13 mouse cellular contexts compared by ENCODE assay signal in the genomic region with DNA sequence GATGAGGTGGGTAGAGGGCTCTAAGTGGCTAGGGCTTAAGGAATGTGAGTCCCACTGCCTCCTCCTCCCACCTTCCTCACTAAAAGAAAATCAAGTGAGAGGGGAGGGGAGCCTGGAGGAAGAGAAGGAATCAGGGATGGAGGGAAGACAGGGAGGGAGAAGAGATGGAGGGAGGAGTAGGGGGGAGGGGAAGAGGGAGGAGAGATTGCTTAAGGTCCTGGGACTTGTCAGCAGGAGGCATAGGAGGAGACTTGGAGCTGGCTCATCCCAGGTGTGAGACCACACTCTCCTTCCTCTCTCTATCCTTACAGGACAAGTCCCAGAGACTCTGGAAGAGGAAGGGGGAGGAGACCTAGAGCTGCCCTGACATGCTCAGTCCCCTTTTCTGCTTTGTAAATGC.
A peak's percentile ranks its signal among the peaks of the same experiment; 100 is the strongest.
DNase-seq lines count a peak whose midpoint lies in the region; ATAC-seq and TF ChIP-seq lines count a peak whose summit lies in the region.
"Had no signal": no experiment of that assay in that cellular context is flagged by ENCODE, and none has a peak within 500 bp of the region (broad histone marks: within the 10 kb centered on the region; RNA-seq: fewer than 3 reads in every experiment).

No protein-coding gene starts in this region.

- no peaks in the 10 kb centered on the region for H3K9me3 ChIP-seq in heart, embryonic 16.5 days (replicated peaks; ENCODE audit: control insufficient read depth, low read length)
- H3K9me3 ChIP-seq in midbrain, embryonic 10.5 days (replicated peaks) = no peaks in the 10 kb centered on the region
- no peaks in the 10 kb centered on the region for H3K9me3 ChIP-seq in midbrain, embryonic 14.5 days (ENCODE audit: control insufficient read depth, low read length)
- H3K9me3 ChIP-seq in embryonic facial prominence, embryonic 14.5 days (ENCODE audit: control insufficient read depth, low read length) = no peaks in the 10 kb centered on the region
- H3K9me3 ChIP-seq: G1E had no signal

- TF ChIP-seq CTCF in small intestine, adult 2 months (IDR thresholded peaks at IDR 0.05; ENCODE audit: extremely low read depth, insufficient read length, insufficient replicate concordance, low read depth, low read length) = no peak

- no peaks in the 10 kb centered on the region for H3K27me3 ChIP-seq in heart, embryonic 16.5 days (ENCODE audit: control insufficient read depth, insufficient read depth, low read length)
- no peaks in the 10 kb centered on the region for H3K27me3 ChIP-seq in midbrain, embryonic 10.5 days (ENCODE audit: low read depth, poor library complexity, severe bottlenecking)
- no peaks in the 10 kb centered on the region for H3K27me3 ChIP-seq in midbrain, embryonic 14.5 days (ENCODE audit: control insufficient read depth, insufficient read depth, low read length)
- no peaks in the 10 kb centered on the region for H3K27me3 ChIP-seq in embryonic facial prominence, embryonic 14.5 days (replicated peaks; ENCODE audit: control insufficient read depth, insufficient read depth, low read length)
- H3K27me3 ChIP-seq in small intestine, adult 2 months (ENCODE audit: control insufficient read depth, insufficient read depth, low read length) = no peaks in the 10 kb centered on the region

- H3K27ac ChIP-seq in heart, embryonic 16.5 days (ENCODE audit: low read length) = peak overlapping the region; percentile 30
- H3K27ac ChIP-seq in midbrain, embryonic 10.5 days (replicated peaks) = peak overlapping the region; percentile 49; the same call in 1 of the 2 replicates
- no peak overlapping the region for H3K27ac ChIP-seq in midbrain, embryonic 14.5 days (replicated peaks; ENCODE audit: low read depth, low read length)
- 0 out of 2 replicates have a peak overlapping the region, but pooled peaks have one; percentile 1 for H3K27ac ChIP-seq in embryonic facial prominence, embryonic 14.5 days (replicated peaks; ENCODE audit: low read depth, low read length)
- peak overlapping the region; percentile 37 for H3K27ac ChIP-seq in small intestine, adult 2 months (ENCODE audit: insufficient read depth, low read depth, low read length)
- H3K27ac ChIP-seq: hindbrain, postnatal 0 days; macrophage had no signal

- H3K4me1 ChIP-seq in heart, embryonic 16.5 days (ENCODE audit: control insufficient read depth, insufficient read depth, low read length) = peaks cover 12% of the 10 kb centered on the region
- H3K4me1 ChIP-seq in midbrain, embryonic 10.5 days = peaks cover 33% of the 10 kb centered on the region
- H3K4me1 ChIP-seq in midbrain, embryonic 14.5 days (ENCODE audit: control insufficient read depth, insufficient read depth, low read length) = peaks cover 3% of the 10 kb centered on the region; the same call in 1 of the 2 replicates
- H3K4me1 ChIP-seq in embryonic facial prominence, embryonic 14.5 days (ENCODE audit: control insufficient read depth, insufficient read depth, low read length) = 0 out of 2 replicates have a peak, but pooled peaks cover 4% of the 10 kb centered on the region
- H3K4me1 ChIP-seq in small intestine, adult 2 months (ENCODE audit: control insufficient read depth, insufficient read depth, insufficient read length, low read length) = no peaks in the 10 kb centered on the region

- no peak overlapping the region for H3K4me3 ChIP-seq in heart, embryonic 16.5 days (ENCODE audit: low read length)
- H3K4me3 ChIP-seq in midbrain, embryonic 10.5 days = no peak overlapping the region
- H3K4me3 ChIP-seq in midbrain, embryonic 14.5 days (replicated peaks; ENCODE audit: low read depth, low read length) = no peak overlapping the region
- H3K4me3 ChIP-seq in embryonic facial prominence, embryonic 14.5 days (ENCODE audit: low read depth, low read length) = no peak overlapping the region
- peak overlapping the region; percentile 10 for H3K4me3 ChIP-seq in small intestine, adult 2 months (ENCODE audit: low read depth, low read length)

- H3K9ac ChIP-seq in heart, embryonic 16.5 days (ENCODE audit: low read length) = no peak overlapping the region
- no peak overlapping the region for H3K9ac ChIP-seq in midbrain, embryonic 14.5 days (replicated peaks; ENCODE audit: low read length)
- no peak overlapping the region for H3K9ac ChIP-seq in embryonic facial prominence, embryonic 14.5 days (ENCODE audit: low read depth, low read length)

- intact Hi-C loops in heart, postnatal 36 days (cut with DNase I) = loop anchor here (2.0 to 5.0 kb wide), 4 partner anchors 68 to 255 kb away; no protein-coding TSS in a partner anchor

- peak overlapping the region; percentile 8 for H3K4me2 ChIP-seq in heart, embryonic 16.5 days (ENCODE audit: low read depth, low read length)
- no peak overlapping the region for H3K4me2 ChIP-seq in midbrain, embryonic 14.5 days (ENCODE audit: low read length)
- H3K4me2 ChIP-seq in embryonic facial prominence, embryonic 14.5 days (ENCODE audit: low read depth, low read length) = no peak overlapping the region

- no peaks in the 10 kb centered on the region for H3K36me3 ChIP-seq in heart, embryonic 16.5 days (ENCODE audit: control insufficient read depth, insufficient read depth)
- H3K36me3 ChIP-seq in midbrain, embryonic 10.5 days = no peaks in the 10 kb centered on the region
- no peaks in the 10 kb centered on the region for H3K36me3 ChIP-seq in midbrain, embryonic 14.5 days (ENCODE audit: control insufficient read depth, insufficient read depth, low read length)
- H3K36me3 ChIP-seq in embryonic facial prominence, embryonic 14.5 days (ENCODE audit: control insufficient read depth, insufficient read depth, low read length) = no peaks in the 10 kb centered on the region
- H3K36me3 ChIP-seq in small intestine, adult 2 months (ENCODE audit: control insufficient read depth, insufficient read depth, low read length) = no peaks in the 10 kb centered on the region
- H3K36me3 ChIP-seq: G1E had no signal

- no peak for TF ChIP-seq POLR2A in small intestine, adult 2 months (IDR thresholded peaks at IDR 0.05; ENCODE audit: low read depth, low read length)

- no peak for ATAC-seq in heart, embryonic 16.5 days (replicated peaks; ENCODE audit: extremely low read depth, insufficient read depth, low FRiP score)
- no peak for ATAC-seq in midbrain, embryonic 14.5 days (ENCODE audit: low FRiP score, low TSS enrichment)
- ATAC-seq in embryonic facial prominence, embryonic 14.5 days (ENCODE audit: low read depth) = 0 out of 2 replicates have a peak, but pooled peaks have one; percentile 14

- DNase-seq in heart, postnatal 36 days = no peak
- DNase-seq in midbrain, embryonic 10.5 days (ENCODE audit: low spot score) = no peak
- no peak for DNase-seq in midbrain, embryonic 14.5 days
- DNase-seq in embryonic facial prominence, embryonic 14.5 days (ENCODE audit: low spot score) = no peak
- no peak for DNase-seq in cerebellum, postnatal 4 days (ENCODE audit: low spot score in 2 of 2)
- no peak for DNase-seq in embryo, embryonic 10.5 days (ENCODE audit: low spot score)
- DNase-seq: cerebellum, postnatal 25 days; right cerebral cortex, adult 18-20 months had no signal
